Mouse (Mus musculus) brain, embryonic 14.5 days (tissue): ENCODE results near the gene Gal3st2.

Experiments
- CTCF ChIP-seq: fragments of 200-500 bp; IDR thresholded peaks from 2 replicates; pipeline ENCODE4 v1.5.1; 2012; ENCODE audit warnings: inconsistent platforms, mild to moderate bottlenecking, moderate library complexity, borderline replicate concordance; ENCODE audit not compliant: insufficient read depth, insufficient read length; ENCODE audit errors: extremely low read depth
- POLR2A ChIP-seq: fragments of 200-500 bp; IDR thresholded peaks from 2 replicates; pipeline ENCODE4 v1.6.1; 2012; ENCODE audit warnings: mild to moderate bottlenecking, inconsistent platforms, borderline replicate concordance; ENCODE audit not compliant: poor library complexity, insufficient read depth, insufficient read length, severe bottlenecking; ENCODE audit errors: extremely low read depth

- TF ChIP-seq CTCF: no peak
- no peak for TF ChIP-seq POLR2A
Measured at GRCm38 (mm10) chr1:93824609-93825008, 36.5 kb upstream of the Gal3st2 start, which contains the start of gene D2hgdh.
